10 mouse cellular contexts compared by ENCODE assay signal in the genomic region with DNA sequence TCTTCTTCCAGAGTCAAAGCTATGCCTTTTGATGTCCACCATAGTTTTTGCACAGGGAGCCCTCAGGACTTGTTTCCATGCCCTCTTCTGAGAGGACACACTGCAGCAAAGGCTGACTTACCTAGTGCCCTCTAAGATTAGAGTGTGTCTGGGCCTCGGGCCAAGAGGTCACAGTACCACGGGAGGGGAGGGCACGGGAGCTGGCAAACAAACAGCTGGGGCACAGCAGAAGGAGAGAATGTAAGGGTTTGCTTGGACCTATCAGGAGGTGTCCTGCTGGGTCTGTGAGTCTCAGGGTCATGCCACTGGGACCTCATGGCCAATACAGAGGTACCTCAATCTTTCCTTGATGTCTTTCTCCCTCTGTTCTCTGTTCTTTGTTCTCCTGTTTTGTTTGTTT. TPM values are rescaled to one million over a fixed set of nuclear protein-coding genes. Genes with fewer than 3 reads are reported as not detected.
DNase-seq lines count a peak whose midpoint lies in the region; ATAC-seq and TF ChIP-seq lines count a peak whose summit lies in the region.
"Had no signal": no experiment of that assay in that cellular context is flagged by ENCODE, and none has a peak within 500 bp of the region (broad histone marks: within the 10 kb centered on the region; RNA-seq: fewer than 3 reads in every experiment).

No protein-coding gene starts in this region.

- H3K9ac ChIP-seq in hindbrain, postnatal 0 days (replicated peaks; ENCODE audit: low read length): no peak overlapping the region
- no peak overlapping the region for H3K9ac ChIP-seq in hindbrain, embryonic 16.5 days (ENCODE audit: low read depth, low read length)

- WGBS in hindbrain, postnatal 0 days: 2% methylated on average over 3 of the region's 3 CpGs
- WGBS in hindbrain, embryonic 16.5 days: 11% methylated on average over 3 of the region's 3 CpGs

- H3K36me3 ChIP-seq in hindbrain, postnatal 0 days (ENCODE audit: insufficient read depth, low read length): no peaks in the 10 kb centered on the region
- no peaks in the 10 kb centered on the region for H3K36me3 ChIP-seq in hindbrain, embryonic 16.5 days (ENCODE audit: control insufficient read depth, insufficient read depth, low read length)

- no peaks in the 10 kb centered on the region for H3K9me3 ChIP-seq in hindbrain, postnatal 0 days (ENCODE audit: low read length)
- H3K9me3 ChIP-seq in hindbrain, embryonic 16.5 days (ENCODE audit: control insufficient read depth, low read length): no peaks in the 10 kb centered on the region

- no peak for TF ChIP-seq CTCF in hindbrain, postnatal 0 days (IDR thresholded peaks at IDR 0.05; ENCODE audit: low read depth)
- TF ChIP-seq CTCF in left cerebral cortex, adult 2 months (IDR thresholded peaks at IDR 0.05): no peak

- no peak overlapping the region for H3K4me3 ChIP-seq in hindbrain, postnatal 0 days (ENCODE audit: low read length)
- no peak overlapping the region for H3K4me3 ChIP-seq in hindbrain, embryonic 16.5 days (ENCODE audit: low read length)
- H3K4me3 ChIP-seq in left cerebral cortex, adult 2 months: no peak overlapping the region

- H3K27me3 ChIP-seq in hindbrain, postnatal 0 days (ENCODE audit: insufficient read depth, low read length): no peaks in the 10 kb centered on the region
- no peaks in the 10 kb centered on the region for H3K27me3 ChIP-seq in hindbrain, embryonic 16.5 days (replicated peaks; ENCODE audit: control insufficient read depth, insufficient read depth, low read length)

- peaks cover 11% of the 10 kb centered on the region for H3K4me1 ChIP-seq in hindbrain, postnatal 0 days (ENCODE audit: insufficient read depth, low read length)
- peaks cover 14% of the 10 kb centered on the region; the same call in 1 of the 2 replicates for H3K4me1 ChIP-seq in hindbrain, embryonic 16.5 days (ENCODE audit: control insufficient read depth, insufficient read depth, low read depth, low read length)

- no peak overlapping the region for H3K4me2 ChIP-seq in hindbrain, postnatal 0 days (ENCODE audit: low read depth, low read length)
- no peak overlapping the region for H3K4me2 ChIP-seq in hindbrain, embryonic 16.5 days (ENCODE audit: low read length)

- no peak for ATAC-seq in hindbrain, postnatal 0 days
- ATAC-seq in hindbrain, embryonic 16.5 days: no peak
- no peak for ATAC-seq in inflammation-experienced regulatory T-cells, adult 6 months

- no peak for DNase-seq in hindbrain, postnatal 0 days (ENCODE audit: low spot score)
- peak; percentile 50 for DNase-seq in adrenal gland, adult 8-10 months
- peak; percentile 94 to 96 for DNase-seq in kidney, adult 8-10 months
- peak; percentile 76 for DNase-seq in lung, postnatal 25 days (ENCODE audit: low spot score)
- DNase-seq in left cerebral cortex, adult 2 months (ENCODE audit: extremely low spot score in 1 of 2, low spot score in 2 of 2): no peak
- no peak for DNase-seq in urinary bladder, postnatal 25 days (ENCODE audit: low spot score)

- intact Hi-C loops in left cerebral cortex, adult 2 months (cut with DNase I): no loop called here

- 0 out of 2 replicates have a peak overlapping the region, but pooled peaks have one; percentile 3 for H3K27ac ChIP-seq in hindbrain, postnatal 0 days
- H3K27ac ChIP-seq in hindbrain, embryonic 16.5 days (ENCODE audit: low read depth, low read length): no peak overlapping the region
- no peak overlapping the region for H3K27ac ChIP-seq in left cerebral cortex, adult 2 months
- H3K27ac ChIP-seq: macrophage had no signal

RNA-seq across cellular contexts. Expression of gene Gm6525, which starts 57.1 kb away (rescaled TPM):
- total RNA-seq in hindbrain, postnatal 0 days (2014; rRNA removed): not detected in 2 replicates
- polyA plus RNA-seq in hindbrain, postnatal 0 days (2015; fragmentation: Nextera tagmentation; extraction: Ambion mirVana): 2.3 and 2.8 TPM in 2 replicates
- 1.6 and 1.8 TPM in 2 replicates for polyA plus RNA-seq in hindbrain, embryonic 16.5 days (2015; fragmentation: Nextera tagmentation; extraction: Ambion mirVana)
- not detected for total RNA-seq in adrenal gland, adult 8-10 months (2022)
- polyA plus RNA-seq in inflammation-experienced regulatory T-cells, adult 6 months (2017; shearing (Covaris generic)): under 1 TPM; 0.50 to 0.80 (median 0.70) TPM
- total RNA-seq in left cerebral cortex, adult 2 months (2021): not detected
- polyA plus RNA-seq: macrophage; spleen, adult 2 months had no signal

Comparison
In these comparisons a context has a peak if more than half of its experiments do, and no peak if none do; other contexts are left out.
1. DNase-seq: peak in adrenal gland, adult 8-10 months (single experiment), kidney, adult 8-10 months (2 of 2) and lung, postnatal 25 days (single experiment); none in hindbrain, postnatal 0 days (single experiment), left cerebral cortex, adult 2 months (0 of 2) and urinary bladder, postnatal 25 days (single experiment).